Mouse (Mus musculus): Measurements from ENCODE around the gene Slc37a1. TPM values are rescaled to one million over a fixed set of nuclear protein-coding genes. Genes with fewer than 3 reads are reported as not detected.

Gene Slc37a1
- polyA plus RNA-seq, 1 experiment from 2014 or later = 10.4 TPM

DNA sequence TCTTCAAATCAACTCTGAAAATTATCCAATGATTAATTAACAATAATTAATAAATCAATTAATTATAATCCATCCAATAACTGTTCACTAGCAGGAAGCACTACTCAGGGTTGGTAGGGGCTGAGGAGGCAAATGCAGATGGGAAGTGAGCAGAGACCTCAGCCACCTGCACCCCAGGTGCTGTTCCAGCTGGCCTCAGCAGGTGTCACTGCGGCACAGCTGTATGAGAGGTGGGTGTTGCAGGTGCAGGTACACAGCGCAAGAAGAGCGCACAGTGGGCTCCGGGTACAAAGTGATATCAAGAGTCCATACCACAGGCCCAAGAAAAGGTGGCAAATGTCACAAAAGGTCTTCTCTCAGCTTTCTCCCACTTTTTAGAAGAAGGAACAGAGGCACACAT lies 41.9 kb downstream of the Slc37a1 start:
- ATAC-seq (ENCODE audit: low FRiP score) (no peak), DNase-seq (ENCODE audit: low spot score) (no peak)
- 77% methylated on average over 4 of the region's 4 CpGs for WGBS
- Histone ChIP-seq H3K4me2 (replicated peaks) (no peak overlapping the region), H3K9me3 (ENCODE audit: control insufficient read depth, low read length) (no peaks in the 10 kb centered on the region), H3K27me3 (ENCODE audit: control insufficient read depth, insufficient read depth, low read length) (no peaks in the 10 kb centered on the region), H3K27ac (no peak overlapping the region), H3K4me1 (replicated peaks; ENCODE audit: control insufficient read depth, insufficient read depth, low read length) (peaks cover 12% of the 10 kb centered on the region; the same call in 1 of the 2 replicates), H3K9ac (no peak overlapping the region), H3K36me3 (replicated peaks; ENCODE audit: control insufficient read depth, insufficient read depth) (peaks cover 1% of the 10 kb centered on the region; the same call in 1 of the 2 replicates), H3K4me3 (replicated peaks; ENCODE audit: low read length) (no peak overlapping the region)

DNA sequence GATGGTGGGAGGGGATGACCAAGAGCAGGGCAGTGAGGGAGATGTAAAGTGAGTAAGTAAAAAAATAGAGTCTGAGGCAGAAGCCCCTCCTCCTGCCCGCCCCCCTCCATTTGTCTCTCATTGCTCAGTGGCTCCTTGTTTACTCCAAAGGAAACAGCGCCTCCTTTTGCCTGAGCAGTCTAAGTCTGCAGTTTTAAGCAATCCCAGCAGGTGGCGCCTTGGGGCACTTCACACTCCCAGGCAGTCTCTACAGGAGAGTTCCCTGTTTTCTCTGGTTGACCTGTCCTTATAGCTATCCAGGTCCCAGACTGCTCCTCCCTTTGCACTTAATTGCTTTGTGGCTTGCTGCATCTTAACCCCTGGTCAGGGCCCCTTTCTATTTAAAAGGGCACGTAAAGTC lies 44.0 kb downstream of the Slc37a1 start:
- H3K4me1 ChIP-seq (replicated peaks; ENCODE audit: control insufficient read depth, insufficient read depth, low read length) = peaks cover 12% of the 10 kb centered on the region; the same call in 1 of the 2 replicates
- WGBS = 45% methylated on average over 4 of the region's 4 CpGs
- H3K27me3 ChIP-seq (ENCODE audit: control insufficient read depth, insufficient read depth, low read length) = no peaks in the 10 kb centered on the region
- no peaks in the 10 kb centered on the region for H3K9me3 ChIP-seq (ENCODE audit: control insufficient read depth, low read length)
- ATAC-seq (ENCODE audit: low FRiP score) (no peak), DNase-seq (ENCODE audit: low spot score) (peak; percentile 66)
- H3K36me3 ChIP-seq (replicated peaks; ENCODE audit: control insufficient read depth, insufficient read depth) = no peaks in the 10 kb centered on the region; the same call in 1 of the 2 replicates
- H3K4me2 ChIP-seq (replicated peaks) = no peak overlapping the region
- no peak overlapping the region for H3K4me3 ChIP-seq (replicated peaks; ENCODE audit: low read length)
- H3K27ac ChIP-seq = no peak overlapping the region
- no peak overlapping the region for H3K9ac ChIP-seq

DNA sequence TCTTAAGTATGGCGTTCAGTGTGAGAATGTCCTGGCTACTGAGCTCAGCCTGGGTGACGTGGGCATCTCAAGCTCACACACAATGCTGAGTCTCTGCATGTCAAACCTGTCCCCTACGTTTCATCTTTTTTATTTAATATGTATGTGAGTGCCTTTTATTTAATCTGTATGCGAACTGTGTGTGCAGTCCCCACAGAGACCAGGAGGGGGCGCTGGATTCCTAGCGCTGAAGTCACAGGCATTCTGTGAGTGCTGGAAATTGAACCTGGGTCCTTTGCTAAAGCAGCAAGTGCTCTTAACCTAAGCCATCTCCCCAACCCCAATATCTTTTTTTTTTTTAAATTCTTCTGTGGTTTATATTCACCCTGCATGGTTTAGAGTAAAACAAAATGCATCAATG lies 44.7 kb downstream of the Slc37a1 start:
- no peak overlapping the region for H3K27ac ChIP-seq
- no peak for ATAC-seq (ENCODE audit: low FRiP score)
- no peaks in the 10 kb centered on the region; the same call in 1 of the 2 replicates for H3K36me3 ChIP-seq (replicated peaks; ENCODE audit: control insufficient read depth, insufficient read depth)
- no peak overlapping the region for H3K9ac ChIP-seq
- DNase-seq (ENCODE audit: low spot score) = no peak
- no peak overlapping the region for H3K4me2 ChIP-seq (replicated peaks)
- WGBS = 84% methylated on average over 6 of the region's 6 CpGs
- no peaks in the 10 kb centered on the region for H3K9me3 ChIP-seq (ENCODE audit: control insufficient read depth, low read length)
- H3K4me1 ChIP-seq (replicated peaks; ENCODE audit: control insufficient read depth, insufficient read depth, low read length) = peaks cover 11% of the 10 kb centered on the region; the same call in 1 of the 2 replicates
- H3K27me3 ChIP-seq (ENCODE audit: control insufficient read depth, insufficient read depth, low read length) = no peaks in the 10 kb centered on the region
- H3K4me3 ChIP-seq (replicated peaks; ENCODE audit: low read length) = no peak overlapping the region

DNA sequence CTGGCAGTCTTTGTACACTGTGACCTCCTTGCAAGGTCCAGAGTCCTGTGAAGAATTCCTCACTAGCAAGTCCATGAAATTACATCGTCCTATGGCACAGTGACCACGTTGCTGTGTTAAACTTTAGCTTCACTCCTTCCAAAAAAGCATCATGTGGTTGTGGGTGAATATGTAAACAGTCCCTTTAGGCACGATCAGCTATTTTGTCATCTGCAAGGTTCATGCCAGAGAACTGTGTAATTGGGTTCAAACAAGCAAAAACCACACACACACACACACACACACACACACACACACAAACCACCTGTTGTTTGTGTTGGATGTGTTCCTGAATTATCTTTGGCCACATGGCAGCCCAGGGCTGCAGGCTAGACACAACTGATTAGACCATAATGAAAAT lies 45.3 kb downstream of the Slc37a1 start:
- WGBS = 67% methylated on average over 3 of the region's 3 CpGs
- H3K9ac ChIP-seq = no peak overlapping the region
- DNase-seq (ENCODE audit: low spot score) = no peak
- H3K36me3 ChIP-seq (replicated peaks; ENCODE audit: control insufficient read depth, insufficient read depth) = no peaks in the 10 kb centered on the region; the same call in 1 of the 2 replicates
- H3K4me1 ChIP-seq (replicated peaks; ENCODE audit: control insufficient read depth, insufficient read depth, low read length) = peaks cover 5% of the 10 kb centered on the region; the same call in 1 of the 2 replicates
- H3K27me3 ChIP-seq (ENCODE audit: control insufficient read depth, insufficient read depth, low read length) = no peaks in the 10 kb centered on the region
- H3K4me3 ChIP-seq (replicated peaks; ENCODE audit: low read length) = no peak overlapping the region
- ATAC-seq (ENCODE audit: low FRiP score) = no peak
- no peak overlapping the region for H3K27ac ChIP-seq
- H3K9me3 ChIP-seq (ENCODE audit: control insufficient read depth, low read length) = no peaks in the 10 kb centered on the region
- no peak overlapping the region for H3K4me2 ChIP-seq (replicated peaks)

DNA sequence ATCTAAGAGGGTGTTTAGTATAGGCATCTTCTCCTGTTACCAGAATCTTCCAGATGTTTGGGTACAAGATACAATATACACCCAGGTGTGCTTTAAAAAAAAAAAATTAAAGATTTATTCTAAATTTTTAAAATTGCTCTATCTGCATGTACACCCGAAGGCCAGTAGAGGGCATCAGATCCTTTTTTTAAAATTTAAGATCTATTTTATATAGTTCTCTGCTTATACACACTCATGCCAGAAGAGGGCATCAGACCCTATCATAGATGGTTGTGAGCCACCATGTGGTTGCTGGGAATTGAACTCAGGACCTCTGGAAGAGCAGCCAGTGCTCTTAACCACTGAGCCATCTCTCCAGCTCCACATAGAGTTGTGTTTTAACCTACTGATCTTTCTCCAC lies 45.7 kb downstream of the Slc37a1 start:
- Histone ChIP-seq H3K36me3 (replicated peaks; ENCODE audit: control insufficient read depth, insufficient read depth) (no peaks in the 10 kb centered on the region; the same call in 1 of the 2 replicates), H3K4me3 (replicated peaks; ENCODE audit: low read length) (no peak overlapping the region), H3K4me2 (replicated peaks) (no peak overlapping the region), H3K27ac (no peak overlapping the region), H3K27me3 (ENCODE audit: control insufficient read depth, insufficient read depth, low read length) (no peaks in the 10 kb centered on the region), H3K9me3 (ENCODE audit: control insufficient read depth, low read length) (no peaks in the 10 kb centered on the region), H3K9ac (no peak overlapping the region), H3K4me1 (replicated peaks; ENCODE audit: control insufficient read depth, insufficient read depth, low read length) (0 out of 2 replicates have a peak, but pooled peaks cover under 1% of the 10 kb centered on the region)
- DNase-seq (ENCODE audit: low spot score) (no peak), ATAC-seq (ENCODE audit: low FRiP score) (no peak)
- WGBS = 58% methylated on average over 1 of the region's 1 CpGs

DNA sequence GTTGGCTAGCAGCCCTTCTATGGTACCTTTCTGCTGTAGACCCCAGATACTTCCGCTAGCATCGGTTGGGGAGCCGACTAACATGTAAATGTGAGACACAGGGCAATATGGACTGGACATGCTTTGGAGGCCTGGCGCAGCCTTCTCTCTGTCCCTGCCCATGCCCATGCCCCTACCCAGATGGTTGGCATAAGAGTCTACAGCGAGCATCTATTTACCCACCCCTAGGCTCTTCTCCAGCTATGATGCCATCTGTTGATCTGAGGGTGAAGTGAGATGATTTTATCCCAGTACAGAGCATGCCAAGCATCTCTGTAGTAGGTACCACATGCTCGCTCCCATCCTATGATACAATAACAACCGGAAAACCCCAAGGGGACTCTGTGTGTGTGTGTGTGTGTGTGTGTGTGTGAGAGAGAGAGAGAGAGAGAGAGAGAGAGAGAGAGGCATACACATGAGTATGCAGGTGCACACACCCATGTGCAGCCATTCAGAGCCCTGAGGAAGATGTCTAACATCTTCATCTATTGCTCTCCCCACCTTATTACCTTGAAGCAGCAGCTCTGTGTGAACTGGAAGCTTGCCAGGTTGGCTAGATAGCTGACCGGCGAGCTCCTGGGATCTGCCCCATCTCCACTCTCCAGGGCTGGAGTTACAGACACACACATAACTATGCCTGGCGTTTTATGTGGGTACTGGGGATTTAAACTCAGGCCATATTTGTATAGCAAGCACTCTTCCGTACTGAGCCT lies 48.1 kb downstream of the Slc37a1 start:
- H3K9me3 ChIP-seq (ENCODE audit: control insufficient read depth, low read length) = no peaks in the 10 kb centered on the region
- no peak overlapping the region for H3K4me3 ChIP-seq (replicated peaks; ENCODE audit: low read length)
- H3K27me3 ChIP-seq (ENCODE audit: control insufficient read depth, insufficient read depth, low read length) = no peaks in the 10 kb centered on the region
- H3K4me1 ChIP-seq (replicated peaks; ENCODE audit: control insufficient read depth, insufficient read depth, low read length) = no peaks in the 10 kb centered on the region
- no peak for ATAC-seq (ENCODE audit: low FRiP score)
- no peak overlapping the region for H3K9ac ChIP-seq
- H3K4me2 ChIP-seq (replicated peaks) = no peak overlapping the region
- H3K27ac ChIP-seq = no peak overlapping the region
- DNase-seq (ENCODE audit: low spot score) = no peak
- H3K36me3 ChIP-seq (replicated peaks; ENCODE audit: control insufficient read depth, insufficient read depth) = no peaks in the 10 kb centered on the region; the same call in 1 of the 2 replicates
- 85% methylated on average over 11 of the region's 11 CpGs for WGBS

DNA sequence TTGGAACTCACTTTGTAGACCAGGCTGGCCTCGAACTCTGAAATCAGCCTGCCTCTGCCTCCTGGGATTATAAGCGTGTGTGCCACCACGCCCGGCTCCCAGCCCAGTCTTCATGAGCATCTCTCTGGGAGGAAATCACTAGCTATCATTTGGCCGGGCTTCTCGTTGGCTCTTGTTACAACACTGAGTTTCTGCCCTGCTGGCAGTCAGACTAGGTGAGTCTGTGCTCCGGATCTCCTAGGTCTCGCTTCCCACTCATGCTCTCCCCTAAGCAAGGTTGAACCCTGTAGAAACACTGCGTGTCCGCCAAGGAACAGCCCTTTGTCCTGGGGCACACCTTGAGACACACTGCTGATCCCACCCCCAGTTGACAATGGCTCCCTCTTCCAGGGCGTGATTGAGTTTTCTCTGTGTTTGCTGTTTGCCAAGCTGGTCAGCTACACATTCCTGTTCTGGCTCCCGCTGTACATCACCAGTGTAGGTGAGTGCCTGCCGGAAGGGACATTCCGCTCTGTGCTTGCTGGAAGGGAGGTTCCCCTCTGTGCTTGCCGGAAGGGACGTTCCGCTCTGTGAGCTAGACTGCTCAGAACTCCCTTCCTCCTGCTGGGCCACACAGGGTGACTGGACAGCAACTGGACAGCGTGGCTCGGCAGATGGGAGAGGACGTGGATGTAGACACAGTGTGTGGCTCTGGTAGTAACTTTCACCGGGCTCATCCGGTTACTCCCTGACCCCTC lies 48.9 kb downstream of the Slc37a1 start:
- H3K27me3 ChIP-seq (ENCODE audit: control insufficient read depth, insufficient read depth, low read length) = no peaks in the 10 kb centered on the region
- no peak overlapping the region for H3K9ac ChIP-seq
- no peaks in the 10 kb centered on the region for H3K9me3 ChIP-seq (ENCODE audit: control insufficient read depth, low read length)
- no peaks in the 10 kb centered on the region for H3K4me1 ChIP-seq (replicated peaks; ENCODE audit: control insufficient read depth, insufficient read depth, low read length)
- DNase-seq (ENCODE audit: low spot score) (no peak), ATAC-seq (ENCODE audit: low FRiP score) (no peak)
- H3K27ac ChIP-seq = no peak overlapping the region
- no peaks in the 10 kb centered on the region; the same call in 1 of the 2 replicates for H3K36me3 ChIP-seq (replicated peaks; ENCODE audit: control insufficient read depth, insufficient read depth)
- H3K4me3 ChIP-seq (replicated peaks; ENCODE audit: low read length) = no peak overlapping the region
- no peak overlapping the region for H3K4me2 ChIP-seq (replicated peaks)
- 79% methylated on average over 22 of the region's 22 CpGs for WGBS

DNA sequence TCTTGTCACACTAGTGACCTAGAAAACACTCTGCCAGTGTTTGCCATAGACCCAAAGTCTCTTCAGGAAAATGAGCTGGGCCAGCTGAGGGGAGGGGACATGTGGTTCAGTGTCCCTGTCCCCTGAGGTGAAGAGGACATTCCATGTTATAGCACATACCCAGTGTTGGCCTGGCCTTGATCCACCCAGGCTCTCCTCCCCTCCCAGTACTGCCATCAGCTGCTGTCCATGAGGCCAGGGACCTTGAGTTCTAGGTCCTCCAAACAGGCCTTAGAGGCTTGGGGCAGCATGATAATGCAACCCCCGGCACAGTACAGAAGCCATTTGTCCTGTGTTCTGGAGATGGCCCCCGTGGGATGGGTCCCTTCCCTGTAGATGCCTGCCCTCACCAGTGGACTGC lies 53.2 kb downstream of the Slc37a1 start:
- H3K4me1 ChIP-seq (replicated peaks; ENCODE audit: control insufficient read depth, insufficient read depth, low read length) = peaks cover 5% of the 10 kb centered on the region; the same call in 1 of the 2 replicates
- no peak overlapping the region for H3K9ac ChIP-seq
- H3K9me3 ChIP-seq (ENCODE audit: control insufficient read depth, low read length) = no peaks in the 10 kb centered on the region
- ATAC-seq (ENCODE audit: low FRiP score) = no peak
- H3K4me2 ChIP-seq (replicated peaks) = no peak overlapping the region
- no peak for DNase-seq (ENCODE audit: low spot score)
- H3K4me3 ChIP-seq (replicated peaks; ENCODE audit: low read length) = no peak overlapping the region
- no peaks in the 10 kb centered on the region for H3K36me3 ChIP-seq (replicated peaks; ENCODE audit: control insufficient read depth, insufficient read depth)
- no peak overlapping the region for H3K27ac ChIP-seq
- H3K27me3 ChIP-seq (ENCODE audit: control insufficient read depth, insufficient read depth, low read length) = no peaks in the 10 kb centered on the region
- 88% methylated on average over 2 of the region's 2 CpGs for WGBS

DNA sequence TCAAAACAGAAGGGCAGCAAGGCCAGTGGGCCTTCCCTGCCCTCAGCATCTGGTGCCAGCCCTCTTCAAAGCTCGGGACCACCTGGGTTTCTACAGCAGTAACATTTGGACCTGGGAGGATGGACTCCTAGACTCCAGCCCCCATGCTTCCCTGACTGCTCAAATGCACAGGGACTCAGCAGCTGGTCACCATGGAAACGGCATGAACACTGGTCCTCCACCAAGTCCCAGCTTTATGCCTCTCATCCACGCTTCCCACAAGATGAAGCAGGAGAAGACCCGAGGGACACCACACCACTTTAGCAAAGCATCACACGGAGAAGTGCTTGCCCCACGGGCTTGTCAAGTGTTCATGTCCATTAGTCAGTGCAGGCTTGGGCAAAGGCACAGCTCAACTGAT lies 55.6 kb downstream of the Slc37a1 start:
- Histone ChIP-seq H3K9ac (no peak overlapping the region), H3K4me3 (replicated peaks; ENCODE audit: low read length) (no peak overlapping the region), H3K27ac (no peak overlapping the region), H3K36me3 (replicated peaks; ENCODE audit: control insufficient read depth, insufficient read depth) (peaks cover 12% of the 10 kb centered on the region), H3K27me3 (ENCODE audit: control insufficient read depth, insufficient read depth, low read length) (no peaks in the 10 kb centered on the region), H3K4me2 (replicated peaks) (no peak overlapping the region), H3K9me3 (ENCODE audit: control insufficient read depth, low read length) (no peaks in the 10 kb centered on the region), H3K4me1 (replicated peaks; ENCODE audit: control insufficient read depth, insufficient read depth, low read length) (peaks cover 5% of the 10 kb centered on the region; the same call in 1 of the 2 replicates)
- 49% methylated on average over 6 of the region's 6 CpGs for WGBS
- DNase-seq (ENCODE audit: low spot score) (no peak), ATAC-seq (ENCODE audit: low FRiP score) (no peak)
